ENCODE assay signal across 16 mouse cellular contexts in genomic region chr1:64521734-64522133, GRCm38 (mm10). TPM values are rescaled to one million over a fixed set of nuclear protein-coding genes. Genes with fewer than 3 reads are reported as not detected.
A peak's percentile ranks its signal among the peaks of the same experiment; 100 is the strongest.
DNase-seq lines count a peak whose midpoint lies in the region; ATAC-seq and TF ChIP-seq lines count a peak whose summit lies in the region.
"Had no signal": no experiment of that assay in that cellular context is flagged by ENCODE, and none has a peak within 500 bp of the region (broad histone marks: within the 10 kb centered on the region; RNA-seq: fewer than 3 reads in every experiment).

No protein-coding gene starts in this region.

- no peak for TF ChIP-seq EP300 in heart, adult 2 months (IDR thresholded peaks at IDR 0.05; ENCODE audit: insufficient read depth, low read depth, low read length)

- H3K79me2 ChIP-seq in heart, adult 2 months (replicated peaks; ENCODE audit: control insufficient read depth, insufficient read depth, low read length), result no peaks in the 10 kb centered on the region

- peaks cover 2% of the 10 kb centered on the region for H3K4me1 ChIP-seq in heart, adult 2 months (ENCODE audit: control insufficient read depth, insufficient read depth, low read length)
- H3K4me1 ChIP-seq in heart, embryonic 11.5 days (ENCODE audit: control insufficient read depth, insufficient read depth, low read length), result peaks cover 14% of the 10 kb centered on the region
- 0 out of 2 replicates have a peak, but pooled peaks cover 4% of the 10 kb centered on the region for H3K4me1 ChIP-seq in limb, embryonic 12.5 days (replicated peaks)
- no peaks in the 10 kb centered on the region for H3K4me1 ChIP-seq in limb, embryonic 10.5 days
- H3K4me1 ChIP-seq in embryonic facial prominence, embryonic 15.5 days, result no peaks in the 10 kb centered on the region
- peaks cover 16% of the 10 kb centered on the region for H3K4me1 ChIP-seq in limb, embryonic 13.5 days
- H3K4me1 ChIP-seq: hindbrain, embryonic 13.5 days; intestine, embryonic 15.5 days; liver, embryonic 15.5 days; neural tube, embryonic 13.5 days; stomach, embryonic 15.5 days had no signal

- no peak for DNase-seq in heart, adult 2 months
- no peak for DNase-seq in limb, embryonic 10.5 days (ENCODE audit: low spot score)
- DNase-seq in adrenal gland, postnatal 10 days, result no peak
- DNase-seq: cerebellum, adult 9-11 months; forebrain, postnatal 0 days had no signal

- H3K4me2 ChIP-seq in heart, embryonic 11.5 days, result no peak overlapping the region
- H3K4me2 ChIP-seq in limb, embryonic 12.5 days, result no peak overlapping the region
- no peak overlapping the region for H3K4me2 ChIP-seq in embryonic facial prominence, embryonic 15.5 days (replicated peaks)
- 0 out of 2 replicates have a peak overlapping the region, but pooled peaks have one; percentile 1 for H3K4me2 ChIP-seq in limb, embryonic 13.5 days (replicated peaks)
- H3K4me2 ChIP-seq: hindbrain, embryonic 13.5 days; intestine, embryonic 15.5 days; liver, embryonic 15.5 days; midbrain, embryonic 11.5 days; neural tube, embryonic 13.5 days; stomach, embryonic 15.5 days had no signal

- no peak overlapping the region for H3K4me3 ChIP-seq in heart, adult 2 months
- H3K4me3 ChIP-seq in heart, embryonic 11.5 days (ENCODE audit: low read depth, low read length), result no peak overlapping the region
- H3K4me3 ChIP-seq in limb, embryonic 12.5 days (replicated peaks), result no peak overlapping the region
- H3K4me3 ChIP-seq in limb, embryonic 10.5 days, result no peak overlapping the region
- no peak overlapping the region for H3K4me3 ChIP-seq in embryonic facial prominence, embryonic 15.5 days (replicated peaks)
- no peak overlapping the region for H3K4me3 ChIP-seq in limb, embryonic 13.5 days
- H3K4me3 ChIP-seq: hindbrain, embryonic 13.5 days; intestine, embryonic 15.5 days; liver, embryonic 15.5 days; neural tube, embryonic 13.5 days; stomach, embryonic 15.5 days had no signal

- no peaks in the 10 kb centered on the region for H3K27me3 ChIP-seq in heart, adult 2 months (ENCODE audit: control insufficient read depth, insufficient read depth, low read length)
- H3K27me3 ChIP-seq in heart, embryonic 11.5 days (ENCODE audit: control insufficient read depth, insufficient read depth, low read length), result no peaks in the 10 kb centered on the region
- no peaks in the 10 kb centered on the region for H3K27me3 ChIP-seq in limb, embryonic 12.5 days
- H3K27me3 ChIP-seq in limb, embryonic 10.5 days (ENCODE audit: low read depth, poor library complexity, severe bottlenecking), result no peaks in the 10 kb centered on the region
- no peaks in the 10 kb centered on the region for H3K27me3 ChIP-seq in embryonic facial prominence, embryonic 15.5 days
- no peaks in the 10 kb centered on the region for H3K27me3 ChIP-seq in limb, embryonic 13.5 days
- H3K27me3 ChIP-seq: hindbrain, embryonic 13.5 days; intestine, embryonic 15.5 days; liver, embryonic 15.5 days; neural tube, embryonic 13.5 days; stomach, embryonic 15.5 days had no signal

- no peak overlapping the region for H3K9ac ChIP-seq in heart, adult 2 months (ENCODE audit: low read depth, low read length)
- no peak overlapping the region for H3K9ac ChIP-seq in heart, embryonic 11.5 days (ENCODE audit: low read depth, low read length)
- no peak overlapping the region for H3K9ac ChIP-seq in limb, embryonic 12.5 days (replicated peaks)
- H3K9ac ChIP-seq in embryonic facial prominence, embryonic 15.5 days, result no peak overlapping the region
- no peak overlapping the region for H3K9ac ChIP-seq in limb, embryonic 13.5 days
- H3K9ac ChIP-seq: forebrain, postnatal 0 days; hindbrain, embryonic 13.5 days; intestine, embryonic 15.5 days; liver, embryonic 15.5 days; neural tube, embryonic 13.5 days; stomach, embryonic 15.5 days had no signal

- intact Hi-C loops in heart, adult 2 months (cut with DNase I), result no loop called here

- TF ChIP-seq CTCF in heart, adult 2 months (IDR thresholded peaks at IDR 0.05), result no peak

- ATAC-seq in heart, embryonic 11.5 days (replicated peaks; ENCODE audit: insufficient number of reproducible peaks, low FRiP score, low TSS enrichment), result no peak
- ATAC-seq in limb, embryonic 12.5 days (ENCODE audit: insufficient number of reproducible peaks, insufficient read depth, low FRiP score, low TSS enrichment, low read depth), result no peak
- ATAC-seq in embryonic facial prominence, embryonic 15.5 days (ENCODE audit: insufficient number of reproducible peaks, low FRiP score, low TSS enrichment, low read depth), result 0 out of 2 replicates have a peak, but pooled peaks have one; percentile 34
- ATAC-seq in limb, embryonic 13.5 days (ENCODE audit: low FRiP score, low read depth), result peak; percentile 81; the same call in 1 of the 2 replicates
- ATAC-seq: forebrain, postnatal 0 days; intestine, embryonic 15.5 days had no signal

- H3K27ac ChIP-seq in heart, adult 2 months, result peak overlapping the region; percentile 78
- H3K27ac ChIP-seq in heart, embryonic 11.5 days (ENCODE audit: low read depth, low read length), result no peak overlapping the region
- peak overlapping the region; percentile 36 for H3K27ac ChIP-seq in limb, embryonic 12.5 days
- H3K27ac ChIP-seq in limb, embryonic 10.5 days, result no peak overlapping the region
- H3K27ac ChIP-seq in embryonic facial prominence, embryonic 15.5 days (replicated peaks), result no peak overlapping the region
- peak overlapping the region; percentile 64 for H3K27ac ChIP-seq in limb, embryonic 13.5 days
- H3K27ac ChIP-seq: hindbrain, embryonic 13.5 days; intestine, embryonic 15.5 days; liver, embryonic 15.5 days; macrophage; neural tube, embryonic 13.5 days; stomach, embryonic 15.5 days had no signal

- H3K36me3 ChIP-seq in heart, adult 2 months (ENCODE audit: control insufficient read depth, insufficient read depth, low read length), result peaks cover 3% of the 10 kb centered on the region
- H3K36me3 ChIP-seq in heart, embryonic 11.5 days (ENCODE audit: control insufficient read depth, insufficient read depth, low read length), result no peaks in the 10 kb centered on the region
- no peaks in the 10 kb centered on the region for H3K36me3 ChIP-seq in limb, embryonic 12.5 days
- no peaks in the 10 kb centered on the region for H3K36me3 ChIP-seq in limb, embryonic 10.5 days
- no peaks in the 10 kb centered on the region for H3K36me3 ChIP-seq in embryonic facial prominence, embryonic 15.5 days
- no peaks in the 10 kb centered on the region for H3K36me3 ChIP-seq in limb, embryonic 13.5 days
- H3K36me3 ChIP-seq: hindbrain, embryonic 13.5 days; intestine, embryonic 15.5 days; liver, embryonic 15.5 days; neural tube, embryonic 13.5 days; stomach, embryonic 15.5 days had no signal

- WGBS in heart, adult 2 months, result 65% methylated on average over 3 of the region's 3 CpGs
- WGBS in heart, embryonic 11.5 days (ENCODE audit: insufficient replicate concordance), result 82% methylated on average over 3 of the region's 3 CpGs
- WGBS in limb, embryonic 12.5 days, result 29% methylated on average over 3 of the region's 3 CpGs
- WGBS in limb, embryonic 10.5 days, result 78% methylated on average over 3 of the region's 3 CpGs
- 39% methylated on average over 3 of the region's 3 CpGs for WGBS in embryonic facial prominence, embryonic 15.5 days
- 22% methylated on average over 3 of the region's 3 CpGs for WGBS in limb, embryonic 13.5 days

- H3K9me3 ChIP-seq in heart, embryonic 11.5 days (replicated peaks; ENCODE audit: control insufficient read depth, low read length), result no peaks in the 10 kb centered on the region
- H3K9me3 ChIP-seq in limb, embryonic 12.5 days, result no peaks in the 10 kb centered on the region
- no peaks in the 10 kb centered on the region for H3K9me3 ChIP-seq in limb, embryonic 10.5 days (replicated peaks)
- no peaks in the 10 kb centered on the region for H3K9me3 ChIP-seq in embryonic facial prominence, embryonic 15.5 days (replicated peaks)
- H3K9me3 ChIP-seq in limb, embryonic 13.5 days, result no peaks in the 10 kb centered on the region
- H3K9me3 ChIP-seq: hindbrain, embryonic 13.5 days; intestine, embryonic 15.5 days; liver, embryonic 15.5 days; neural tube, embryonic 13.5 days; stomach, embryonic 15.5 days had no signal

- no peak for TF ChIP-seq POLR2A in heart, adult 2 months (IDR thresholded peaks at IDR 0.05; ENCODE audit: insufficient read depth, low read depth, low read length)

RNA-seq across cellular contexts. Expression of gene Creb1, which starts 10.7 kb away (rescaled TPM):
- 10 to 100 TPM; 25.2 to 28.8 TPM for total RNA-seq in heart, adult 2 months (2021)
- 7.5 and 11.9 TPM in 2 replicates for polyA plus RNA-seq in heart, adult 2 months (2012; rRNA removed)
- 30.0 and 33.2 TPM in 2 replicates for polyA plus RNA-seq in heart, embryonic 11.5 days (2014; fragmentation: Nextera tagmentation; extraction: Ambion mirVana)
- 49.4 and 51.6 TPM in 2 replicates for polyA plus RNA-seq in limb, embryonic 12.5 days (2016; fragmentation: Nextera tagmentation; extraction: Ambion mirVana)
- 41.8 and 48.6 TPM in 2 replicates for polyA plus RNA-seq in limb, embryonic 10.5 days (2016; fragmentation: Nextera tagmentation; extraction: Ambion mirVana)
- polyA plus RNA-seq in embryonic facial prominence, embryonic 15.5 days (2015; fragmentation: Nextera tagmentation; extraction: Ambion mirVana), result 29.0 and 30.2 TPM in 2 replicates
- polyA plus RNA-seq in limb, embryonic 13.5 days (2015; fragmentation: Nextera tagmentation; extraction: Ambion mirVana), result 35.6 and 40.6 TPM in 2 replicates
- total RNA-seq in adrenal gland, postnatal 10 days (2021), result 10 to 100 TPM; 35.2 to 43.6 TPM

Comparison
In these comparisons a context has a peak if more than half of its experiments do, and no peak if none do; other contexts are left out.
1. H3K27ac ChIP-seq: peak in heart, adult 2 months (single experiment), limb, embryonic 12.5 days (single experiment) and limb, embryonic 13.5 days (single experiment); none in heart, embryonic 11.5 days (single experiment), limb, embryonic 10.5 days (single experiment) and embryonic facial prominence, embryonic 15.5 days (single experiment).
2. ATAC-seq: peak in embryonic facial prominence, embryonic 15.5 days (single experiment) and limb, embryonic 13.5 days (single experiment); none in heart, embryonic 11.5 days (single experiment) and limb, embryonic 12.5 days (single experiment).